Mouse (Mus musculus) spleen, adult 2 months (tissue): ENCODE results near the gene Cadps.

Source experiments
- CTCF ChIP-seq: fragments of 200-500 bp; IDR thresholded peaks from 2 replicates; pipeline ENCODE4 v1.5.1; 2011; ENCODE audit warnings: mild to moderate bottlenecking, inconsistent platforms; ENCODE audit not compliant: insufficient read depth, insufficient read length, insufficient replicate concordance; ENCODE audit errors: extremely low read depth
- POLR2A ChIP-seq: fragments of 200-500 bp; IDR thresholded peaks from 2 replicates; pipeline ENCODE4 v1.6.1; 2011; ENCODE audit warnings: low read depth, low read length, inconsistent platforms

GRCm38 (mm10) chr14:12580786-12581185 lies 242.1 kb downstream of the Cadps start:
- TF ChIP-seq CTCF (no peak), POLR2A (no peak)
